Comparison of ENCODE assay signal across 17 mouse cellular contexts in genomic region chr5:141646621-141647020, GRCm38 (mm10).
"Had no signal": no experiment of that assay in that cellular context is flagged by ENCODE, and none has a peak within 500 bp of the region (broad histone marks: within the 10 kb centered on the region; RNA-seq: fewer than 3 reads in every experiment).

No protein-coding gene starts in this region.

- H3K4me3 ChIP-seq: neural tube, embryonic 12.5 days; neural tube, embryonic 13.5 days; neural tube, embryonic 15.5 days; stomach, embryonic 15.5 days had no signal

- H3K36me3 ChIP-seq: neural tube, embryonic 12.5 days; neural tube, embryonic 13.5 days; neural tube, embryonic 15.5 days; stomach, embryonic 15.5 days had no signal

- H3K27ac ChIP-seq: neural tube, embryonic 12.5 days; neural tube, embryonic 13.5 days; neural tube, embryonic 15.5 days; stomach, embryonic 15.5 days; stomach, postnatal 0 days had no signal

- H3K4me1 ChIP-seq: neural tube, embryonic 12.5 days; neural tube, embryonic 13.5 days; neural tube, embryonic 15.5 days; stomach, embryonic 15.5 days had no signal

- DNase-seq: retina, postnatal 1 day; right cerebral cortex, adult 18-20 months; right cerebral cortex, postnatal 14 days; right cerebral cortex, postnatal 25 days; right cerebral cortex, postnatal 4 days; spleen, adult 18-20 months; thymus, adult 18-20 months; thymus, adult 2 months; thymus, postnatal 14 days; thymus, postnatal 25 days; thymus, postnatal 36 days; thymus, postnatal 4 days had no signal

- H3K27me3 ChIP-seq: neural tube, embryonic 12.5 days; neural tube, embryonic 13.5 days; neural tube, embryonic 15.5 days; stomach, embryonic 15.5 days had no signal

- H3K9me3 ChIP-seq: neural tube, embryonic 12.5 days; neural tube, embryonic 13.5 days; neural tube, embryonic 15.5 days; stomach, embryonic 15.5 days had no signal
